In genomic region chr13:79288022-79288421, GRCm38 (mm10) we compare ENCODE assay signal across 27 mouse cellular contexts.
"Had no signal": no experiment of that assay in that cellular context is flagged by ENCODE, and none has a peak within 500 bp of the region (broad histone marks: within the 10 kb centered on the region; RNA-seq: fewer than 3 reads in every experiment).

No protein-coding gene starts in this region.

- H3K4me1 ChIP-seq: limb, embryonic 10.5 days; limb, embryonic 12.5 days; limb, embryonic 13.5 days; limb, embryonic 15.5 days; liver, embryonic 12.5 days; liver, embryonic 13.5 days; liver, embryonic 15.5 days; lung, embryonic 15.5 days; megakaryocyte, embryonic 14.5 days; midbrain, embryonic 12.5 days; midbrain, embryonic 13.5 days; midbrain, embryonic 15.5 days had no signal

- H3K27me3 ChIP-seq: limb, embryonic 12.5 days; limb, embryonic 13.5 days; limb, embryonic 15.5 days; liver, embryonic 12.5 days; liver, embryonic 13.5 days; liver, embryonic 15.5 days; lung, embryonic 15.5 days; megakaryocyte, embryonic 14.5 days; midbrain, embryonic 12.5 days; midbrain, embryonic 13.5 days; midbrain, embryonic 15.5 days had no signal

- H3K36me3 ChIP-seq: limb, embryonic 10.5 days; limb, embryonic 12.5 days; limb, embryonic 13.5 days; limb, embryonic 15.5 days; liver, embryonic 12.5 days; liver, embryonic 13.5 days; liver, embryonic 15.5 days; lung, embryonic 15.5 days; midbrain, embryonic 10.5 days; midbrain, embryonic 12.5 days; midbrain, embryonic 13.5 days; midbrain, embryonic 15.5 days had no signal

- H3K9me3 ChIP-seq: limb, embryonic 10.5 days; limb, embryonic 12.5 days; limb, embryonic 13.5 days; limb, embryonic 15.5 days; liver, embryonic 12.5 days; liver, embryonic 13.5 days; liver, embryonic 15.5 days; lung, embryonic 15.5 days; megakaryocyte, embryonic 14.5 days; midbrain, embryonic 10.5 days; midbrain, embryonic 12.5 days; midbrain, embryonic 13.5 days; midbrain, embryonic 15.5 days had no signal

- DNase-seq: left cerebral cortex, postnatal 4 days; liver; liver, embryonic 13.5 days; liver, postnatal 0 days; lung, adult 18-20 months; lung, adult 2 months; lung, embryonic 14.5 days; lung, postnatal 10 days; lung, postnatal 14 days; lung, postnatal 36 days; lung, postnatal 4 days; midbrain, embryonic 14.5 days had no signal

- H3K4me3 ChIP-seq: limb, embryonic 10.5 days; limb, embryonic 12.5 days; limb, embryonic 13.5 days; limb, embryonic 15.5 days; liver, embryonic 12.5 days; liver, embryonic 13.5 days; liver, embryonic 15.5 days; lung, embryonic 15.5 days; megakaryocyte, embryonic 14.5 days; midbrain, embryonic 10.5 days; midbrain, embryonic 12.5 days; midbrain, embryonic 13.5 days; midbrain, embryonic 15.5 days; myocyte had no signal

- H3K27ac ChIP-seq: limb, embryonic 10.5 days; limb, embryonic 12.5 days; limb, embryonic 13.5 days; limb, embryonic 15.5 days; liver, embryonic 12.5 days; liver, embryonic 13.5 days; liver, embryonic 14.5 days; liver, embryonic 15.5 days; lung, embryonic 15.5 days; macrophage; midbrain, embryonic 10.5 days; midbrain, embryonic 12.5 days; midbrain, embryonic 13.5 days; midbrain, embryonic 15.5 days had no signal

- H3K9ac ChIP-seq: limb, embryonic 12.5 days; limb, embryonic 13.5 days; limb, embryonic 15.5 days; liver, embryonic 12.5 days; liver, embryonic 13.5 days; liver, embryonic 14.5 days; liver, embryonic 15.5 days; liver, postnatal 0 days; lung, embryonic 14.5 days; lung, embryonic 15.5 days; midbrain, embryonic 12.5 days; midbrain, embryonic 13.5 days; midbrain, embryonic 15.5 days had no signal
